In genomic region chr9:32186489-32186888, GRCm38 (mm10) we compare ENCODE assay signal across 10 mouse cellular contexts.
DNase-seq lines count a peak whose midpoint lies in the region; ATAC-seq and TF ChIP-seq lines count a peak whose summit lies in the region.
"Had no signal": no experiment of that assay in that cellular context is flagged by ENCODE, and none has a peak within 500 bp of the region (broad histone marks: within the 10 kb centered on the region; RNA-seq: fewer than 3 reads in every experiment).

No protein-coding gene starts in this region.

- no peaks in the 10 kb centered on the region for H3K4me1 ChIP-seq in heart, postnatal 0 days (ENCODE audit: control insufficient read depth, insufficient read depth)
- H3K4me1 ChIP-seq in heart, embryonic 11.5 days (ENCODE audit: control insufficient read depth, insufficient read depth, low read length): no peaks in the 10 kb centered on the region
- peaks cover 5% of the 10 kb centered on the region for H3K4me1 ChIP-seq in thymus, adult 2 months (replicated peaks; ENCODE audit: control insufficient read depth, insufficient read depth, low read length)
- H3K4me1 ChIP-seq: forebrain, embryonic 13.5 days had no signal

- H3K27me3 ChIP-seq in heart, postnatal 0 days (ENCODE audit: control insufficient read depth, insufficient read depth, low read length): no peaks in the 10 kb centered on the region
- no peaks in the 10 kb centered on the region for H3K27me3 ChIP-seq in heart, embryonic 11.5 days (ENCODE audit: control insufficient read depth, insufficient read depth, low read length)
- no peaks in the 10 kb centered on the region for H3K27me3 ChIP-seq in thymus, adult 2 months (ENCODE audit: control insufficient read depth, insufficient read depth, low read length)
- H3K27me3 ChIP-seq: forebrain, embryonic 13.5 days had no signal

- no peak for TF ChIP-seq POLR2A in thymus, adult 2 months (IDR thresholded peaks at IDR 0.05; ENCODE audit: control insufficient read depth, extremely low read depth, insufficient read depth, low read length, poor library complexity)

- no peak for DNase-seq in heart, postnatal 0 days (ENCODE audit: low spot score)
- DNase-seq in thymus, postnatal 4 days: peak; percentile 38
- no peak for DNase-seq in thymus, adult 2 months
- DNase-seq in T-cell, adult 2 months (ENCODE audit: low spot score): no peak
- DNase-seq in layer of hippocampus, adult 11-12 months (ENCODE audit: low spot score): no peak
- no peak for DNase-seq in heart, adult 18-20 months
- DNase-seq: layer of hippocampus, adult 9-11 months had no signal

- no peak overlapping the region for H3K9ac ChIP-seq in heart, postnatal 0 days (replicated peaks; ENCODE audit: low read depth, low read length)
- H3K9ac ChIP-seq in heart, embryonic 11.5 days (ENCODE audit: low read depth, low read length): no peak overlapping the region
- H3K9ac ChIP-seq: forebrain, embryonic 13.5 days had no signal

- no peak overlapping the region for H3K4me2 ChIP-seq in heart, postnatal 0 days (ENCODE audit: low read depth, low read length)
- H3K4me2 ChIP-seq in heart, embryonic 11.5 days: no peak overlapping the region
- H3K4me2 ChIP-seq: forebrain, embryonic 13.5 days had no signal

- no peak for ATAC-seq in heart, postnatal 0 days (ENCODE audit: insufficient read depth, low read depth)
- ATAC-seq in heart, embryonic 11.5 days (replicated peaks; ENCODE audit: insufficient number of reproducible peaks, low FRiP score, low TSS enrichment): no peak
- peak; percentile 42 to 56; a peak in 1 of 4 replicates for ATAC-seq in hematopoietic stem cell, adult 5-6 weeks (replicated peaks in 1 of 2; ENCODE audit: insufficient read depth in 1 of 2, low FRiP score in 2 of 2, low TSS enrichment in 1 of 2, low read depth in 1 of 2, poor library complexity in 2 of 2, severe bottlenecking in 2 of 2)
- ATAC-seq: forebrain, embryonic 13.5 days had no signal

- no peaks in the 10 kb centered on the region for H3K9me3 ChIP-seq in heart, postnatal 0 days (replicated peaks; ENCODE audit: control insufficient read depth, low read length)
- H3K9me3 ChIP-seq in heart, embryonic 11.5 days (replicated peaks; ENCODE audit: control insufficient read depth, low read length): no peaks in the 10 kb centered on the region
- H3K9me3 ChIP-seq: forebrain, embryonic 13.5 days had no signal

- TF ChIP-seq CTCF in heart, postnatal 0 days (IDR thresholded peaks at IDR 0.05; ENCODE audit: low read depth): peak; percentile 38
- TF ChIP-seq CTCF in thymus, adult 2 months (IDR thresholded peaks at IDR 0.05; ENCODE audit: borderline replicate concordance, control insufficient read depth, extremely low read depth, insufficient read depth, low read length, poor library complexity): no peak

- H3K36me3 ChIP-seq in heart, postnatal 0 days (replicated peaks; ENCODE audit: control insufficient read depth, insufficient read depth, low read length): peaks cover 35% of the 10 kb centered on the region
- peaks cover 2% of the 10 kb centered on the region; the same call in 1 of the 2 replicates for H3K36me3 ChIP-seq in heart, embryonic 11.5 days (ENCODE audit: control insufficient read depth, insufficient read depth, low read length)
- no peaks in the 10 kb centered on the region for H3K36me3 ChIP-seq in thymus, adult 2 months (ENCODE audit: control insufficient read depth, insufficient read depth, low read length)

- no peak overlapping the region for H3K4me3 ChIP-seq in heart, postnatal 0 days (ENCODE audit: low read depth, low read length)
- no peak overlapping the region for H3K4me3 ChIP-seq in heart, embryonic 11.5 days (ENCODE audit: low read depth, low read length)
- no peak overlapping the region for H3K4me3 ChIP-seq in thymus, adult 2 months (ENCODE audit: control insufficient read depth, insufficient read depth, low read length)
- H3K4me3 ChIP-seq: forebrain, embryonic 13.5 days had no signal

- no peak for TF ChIP-seq EP300 in heart, postnatal 0 days (IDR thresholded peaks at IDR 0.05; ENCODE audit: low read depth)

- H3K27ac ChIP-seq in heart, postnatal 0 days (ENCODE audit: low read depth): no peak overlapping the region
- H3K27ac ChIP-seq in heart, embryonic 11.5 days (ENCODE audit: low read depth, low read length): no peak overlapping the region
- no peak overlapping the region for H3K27ac ChIP-seq in thymus, adult 2 months (ENCODE audit: control insufficient read depth, insufficient read depth, low read length)
- H3K27ac ChIP-seq: forebrain, embryonic 13.5 days had no signal

- 93% methylated on average over 2 of the region's 2 CpGs for WGBS in heart, postnatal 0 days
- 94% methylated on average over 2 of the region's 2 CpGs for WGBS in heart, embryonic 11.5 days (ENCODE audit: insufficient replicate concordance)
- 97% methylated on average over 2 of the region's 2 CpGs for WGBS in thymus, adult 2 months

Comparison
In these comparisons a context has a peak if more than half of its experiments do, and no peak if none do; other contexts are left out.
1. ATAC-seq: peak in hematopoietic stem cell, adult 5-6 weeks (2 of 2); none in heart, postnatal 0 days (single experiment) and heart, embryonic 11.5 days (single experiment).